Mouse (Mus musculus) liver, adult 2 months (tissue): Measurements from ENCODE around the gene Cdkn2d.

Experiments used
- CTCF ChIP-seq: fragments of 200-500 bp; IDR thresholded peaks from 2 replicates; pipeline ENCODE4 v1.5.1; 2011; ENCODE audit warnings: low read depth, low read length, control low read depth
- POLR2A ChIP-seq: fragments of 200-500 bp; IDR thresholded peaks from 2 replicates; pipeline ENCODE4 v1.6.1; 2011; ENCODE audit warnings: low read length, control low read depth; ENCODE audit not compliant: insufficient read depth; ENCODE audit errors: extremely low read depth

DNA sequence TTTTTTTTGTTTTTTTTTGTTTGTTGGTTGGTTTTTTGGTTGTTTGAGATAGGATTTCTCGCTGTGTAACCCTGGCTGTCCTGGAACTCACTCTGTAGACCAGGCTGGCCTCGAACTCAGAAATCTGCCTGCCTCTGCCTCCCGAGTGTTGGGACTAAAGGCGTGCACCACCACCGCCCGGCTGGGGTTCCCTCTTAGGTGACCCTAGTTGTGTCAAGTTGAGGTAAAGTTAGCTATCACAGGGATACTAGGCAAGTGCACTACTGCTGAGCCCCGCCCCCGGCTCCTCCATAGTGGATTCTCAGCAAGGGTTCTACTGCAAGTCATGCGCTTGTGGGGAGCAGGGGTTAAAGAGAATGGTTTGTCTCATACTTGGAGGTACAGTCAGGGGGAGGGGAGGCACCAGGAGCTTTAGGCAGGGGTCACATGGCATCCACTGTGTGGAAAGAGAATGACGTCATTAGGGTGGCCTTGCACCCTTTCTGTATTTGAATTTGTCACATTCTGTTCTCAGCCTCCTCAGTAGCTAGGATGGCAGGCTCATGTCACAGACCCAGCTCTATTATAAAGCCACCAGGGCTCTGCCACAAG is 38.6 kb upstream of the Cdkn2d start:
- TF ChIP-seq CTCF (no peak), POLR2A (no peak)
